Mouse (Mus musculus) hindbrain, embryonic 11.5 days (tissue): ENCODE measurements around the gene Grin2a. TPM values are rescaled to one million over a fixed set of nuclear protein-coding genes. Genes with fewer than 3 reads are reported as not detected.

Experiments used
- ATAC-seq: fragments of 200-750 bp; cut with Nextera tagmentation; 2 replicates; pipeline ENCODE4 v1.8.0; 2017; ENCODE audit warnings: mild to moderate bottlenecking, moderate TSS enrichment, moderate library complexity; ENCODE audit not compliant: low FRiP score
- DNase-seq: peaks from one replicate; pipeline ENCODE4 v3.0.0-alpha.2; 2015; ENCODE audit warnings: low spot score
- H3K27ac ChIP-seq: fragments of 300-500 bp; sonication (generic); 2 replicates; pipeline ENCODE4 v1.5.1; 2014; ENCODE audit warnings: mild to moderate bottlenecking, low read depth, low read length
- H3K27me3 ChIP-seq: fragments of 300-500 bp; sonication (generic); 2 replicates; pipeline ENCODE4 v1.6.1; 2014; ENCODE audit warnings: mild to moderate bottlenecking, low read length, moderate library complexity, mixed read lengths; ENCODE audit not compliant: control insufficient read depth, insufficient read depth
- H3K36me3 ChIP-seq: fragments of 300-500 bp; sonication (generic); 2 replicates; pipeline ENCODE4 v1.6.1; 2014; ENCODE audit warnings: mild to moderate bottlenecking, low read length, moderate library complexity, mixed read lengths; ENCODE audit not compliant: control insufficient read depth, insufficient read depth
- H3K4me1 ChIP-seq: fragments of 300-500 bp; sonication (generic); replicated peaks from 2 replicates; pipeline ENCODE4 v1.6.1; 2014; ENCODE audit warnings: low read length, mixed read lengths; ENCODE audit not compliant: control insufficient read depth, insufficient read depth
- H3K4me2 ChIP-seq: fragments of 300-500 bp; sonication (generic); replicated peaks from 2 replicates; pipeline ENCODE4 v1.6.1; 2014; ENCODE audit warnings: mild to moderate bottlenecking, low read depth, low read length
- H3K4me3 ChIP-seq: fragments of 300-500 bp; sonication (generic); 2 replicates; pipeline ENCODE4 v1.5.1; 2014; ENCODE audit warnings: low read depth, low read length
- H3K9ac ChIP-seq: fragments of 300-500 bp; sonication (generic); 2 replicates; pipeline ENCODE4 v1.6.1; 2014; ENCODE audit warnings: low read depth, low read length
- H3K9me3 ChIP-seq: fragments of 300-500 bp; sonication (generic); 2 replicates; pipeline ENCODE4 v1.6.1; 2016; ENCODE audit warnings: low read length; ENCODE audit not compliant: control insufficient read depth
- WGBS: fragments of 180-500 bp; shearing (Covaris S2); extraction: QIAGEN DNeasy Blood & Tissue Kit; methylation state at CpG from one replicate; pipeline ENCODE4 v1.1.7; 2014; 5-methylcytosine and 5-hydroxymethylcytosine counted together
- polyA plus RNA-seq: library from polyadenylated mRNA; unstranded; fragments of >200 nt; fragmentation: Nextera tagmentation; extraction: Ambion mirVana; gene quantifications from 2 replicates; pipeline ENCODE4 v1.2.1, GENCODE M21; 2014

Gene Grin2a
- polyA plus RNA-seq, 1 experiment from 2014 or later, result 1.5 TPM

DNA sequence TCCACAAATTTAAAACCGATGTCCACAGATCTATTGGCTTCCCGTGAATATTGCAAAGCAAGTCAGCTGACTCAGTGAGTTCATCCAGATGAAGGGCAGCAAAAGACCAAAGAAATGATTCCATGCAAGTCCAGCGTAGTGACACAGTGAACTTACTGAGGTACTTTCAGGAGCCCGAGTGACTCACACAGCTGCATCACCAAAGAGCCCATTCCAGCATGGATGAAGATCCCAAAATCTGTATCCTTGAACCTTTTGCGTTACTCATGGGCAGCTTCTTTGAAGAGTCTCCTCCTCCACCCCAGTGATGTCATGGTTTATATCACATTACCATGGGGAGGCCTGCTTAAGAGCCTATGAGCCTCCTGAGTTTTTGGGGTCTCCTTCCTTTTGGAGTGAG is 460.2 kb downstream of the Grin2a start:
- Histone ChIP-seq H3K4me3 (no peak overlapping the region), H3K27ac (no peak overlapping the region), H3K9me3 (no peaks in the 10 kb centered on the region), H3K27me3 (peaks cover 2% of the 10 kb centered on the region; the same call in 1 of the 2 replicates), H3K9ac (no peak overlapping the region), H3K4me2 (no peak overlapping the region), H3K36me3 (no peaks in the 10 kb centered on the region), H3K4me1 (peaks cover 6% of the 10 kb centered on the region)
- ATAC-seq, result no peak
- WGBS, result 92% methylated on average over 5 of the region's 5 CpGs
- DNase-seq, result no peak

GRCm38 (mm10) chr16:9533564-9534332 is 461.6 kb downstream of the Grin2a start:
- Histone ChIP-seq H3K27me3 (peaks cover 2% of the 10 kb centered on the region; the same call in 1 of the 2 replicates), H3K27ac (peak overlapping the region; percentile 39), H3K9me3 (no peaks in the 10 kb centered on the region), H3K4me1 (peaks cover 6% of the 10 kb centered on the region), H3K36me3 (no peaks in the 10 kb centered on the region), H3K4me3 (no peak overlapping the region), H3K9ac (no peak overlapping the region), H3K4me2 (no peak overlapping the region)
- WGBS, result 20% methylated on average over 9 of the region's 9 CpGs
- ATAC-seq (peak; percentile 92), DNase-seq (peak; percentile 80)

DNA sequence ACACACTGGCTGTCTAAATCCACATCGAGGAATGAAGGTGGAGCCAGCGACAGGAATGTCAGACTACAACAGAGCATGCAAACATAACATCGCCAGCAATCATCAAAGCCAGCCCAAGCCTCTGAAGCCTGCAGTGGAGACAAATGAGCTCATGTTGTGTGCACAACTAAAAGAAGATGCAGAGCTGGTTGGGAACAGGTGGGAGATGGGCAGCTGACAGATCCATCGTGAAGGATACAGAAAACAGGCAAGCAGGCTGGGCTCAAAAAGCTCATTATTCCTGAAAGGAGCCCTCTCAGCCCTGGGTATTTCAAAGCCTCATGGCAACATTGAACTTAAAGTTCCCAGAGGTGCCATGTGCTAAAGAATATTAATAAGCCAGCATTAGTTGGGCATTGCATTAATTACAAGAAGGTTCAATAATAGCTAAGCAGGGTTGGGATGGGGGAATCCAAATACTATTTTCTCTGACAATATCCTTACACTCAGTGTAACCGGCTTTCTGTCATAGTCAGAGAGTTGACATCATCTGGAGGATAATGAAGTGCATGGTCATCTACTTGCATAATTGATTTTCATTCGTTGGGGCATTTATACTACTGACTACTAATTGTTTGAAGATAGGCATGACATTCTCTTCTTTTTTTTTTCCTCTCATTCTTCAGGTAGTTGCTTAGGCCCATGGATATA is 462.4 kb downstream of the Grin2a start:
- WGBS, result 47% methylated on average over 6 of the region's 6 CpGs
- DNase-seq (peak; percentile 14), ATAC-seq (peak; percentile 68)
- Histone ChIP-seq H3K9me3 (no peaks in the 10 kb centered on the region), H3K9ac (no peak overlapping the region), H3K4me2 (no peak overlapping the region), H3K36me3 (no peaks in the 10 kb centered on the region), H3K4me3 (no peak overlapping the region), H3K27me3 (peaks cover 2% of the 10 kb centered on the region; the same call in 1 of the 2 replicates), H3K4me1 (peaks cover 6% of the 10 kb centered on the region), H3K27ac (no peak overlapping the region)

- H3K4me3 ChIP-seq, result no peak overlapping the region
- no peak overlapping the region for H3K9ac ChIP-seq
- H3K27ac ChIP-seq, result no peak overlapping the region
- H3K4me1 ChIP-seq, result no peaks in the 10 kb centered on the region
- no peaks in the 10 kb centered on the region for H3K36me3 ChIP-seq
- DNase-seq (no peak), ATAC-seq (no peak)
- 82% methylated on average over 5 of the region's 5 CpGs for WGBS
- no peaks in the 10 kb centered on the region for H3K27me3 ChIP-seq
- H3K9me3 ChIP-seq, result no peaks in the 10 kb centered on the region
- no peak overlapping the region for H3K4me2 ChIP-seq
These were observed 468.1 kb downstream of the Grin2a start for GRCm38 (mm10) chr16:9527214-9527613.

GRCm38 (mm10) chr16:9523314-9523713 is 472.0 kb downstream of the Grin2a start:
- H3K9me3 ChIP-seq, result peaks cover 4% of the 10 kb centered on the region; the same call in 1 of the 2 replicates
- H3K4me3 ChIP-seq, result no peak overlapping the region
- ATAC-seq (no peak), DNase-seq (no peak)
- H3K9ac ChIP-seq, result no peak overlapping the region
- no peaks in the 10 kb centered on the region for H3K4me1 ChIP-seq
- no peaks in the 10 kb centered on the region for H3K36me3 ChIP-seq
- no peak overlapping the region for H3K4me2 ChIP-seq
- H3K27me3 ChIP-seq, result no peaks in the 10 kb centered on the region
- no peak overlapping the region for H3K27ac ChIP-seq

Other genes starting within 250 kb of the Grin2a start
- gene Rpl39l, start 174.7 kb upstream of the Grin2a start, polyA plus RNA-seq, result 0.20 and 0.22 TPM in 2 replicates
- gene Atf7ip2, start 197.2 kb upstream of the Grin2a start, polyA plus RNA-seq, result 1.3 and 1.7 TPM in 2 replicates